Comparison of ENCODE assay signal across 11 mouse cellular contexts in the genomic region with DNA sequence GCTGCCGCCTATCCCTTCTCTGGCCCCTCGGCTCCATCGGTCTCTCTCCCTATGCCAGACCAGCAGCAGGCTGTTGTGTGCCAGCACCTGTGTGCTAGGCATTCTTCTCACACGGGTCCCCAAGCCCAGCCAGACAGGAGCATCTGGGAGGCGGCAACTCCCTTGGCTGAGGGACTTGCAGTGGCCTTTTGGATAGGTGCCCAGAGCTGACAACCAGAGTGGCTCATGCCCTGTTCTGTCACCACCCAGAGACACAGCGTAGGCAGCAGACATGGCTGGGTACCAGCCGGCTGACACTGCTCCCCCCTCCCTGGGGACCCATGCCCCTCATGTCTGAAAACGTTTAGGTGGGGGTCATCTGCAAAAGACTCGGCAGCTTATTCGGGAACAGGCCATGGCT.
DNase-seq lines count a peak whose midpoint lies in the region; ATAC-seq lines count a peak whose summit lies in the region.
"Had no signal": no experiment of that assay in that cellular context is flagged by ENCODE, and none has a peak within 500 bp of the region (broad histone marks: within the 10 kb centered on the region; RNA-seq: fewer than 3 reads in every experiment).

No protein-coding gene starts in this region.

- H3K4me2 ChIP-seq in neural tube, embryonic 13.5 days, result no peak overlapping the region
- H3K4me2 ChIP-seq in neural tube, embryonic 15.5 days, result no peak overlapping the region
- no peak overlapping the region for H3K4me2 ChIP-seq in heart, embryonic 14.5 days (ENCODE audit: low read length)
- H3K4me2 ChIP-seq in midbrain, embryonic 13.5 days (replicated peaks), result no peak overlapping the region
- H3K4me2 ChIP-seq: embryonic facial prominence, embryonic 13.5 days had no signal

- H3K27ac ChIP-seq in neural tube, embryonic 13.5 days (replicated peaks), result no peak overlapping the region; the same call in 1 of the 2 replicates
- H3K27ac ChIP-seq in neural tube, embryonic 15.5 days (replicated peaks), result no peak overlapping the region
- no peak overlapping the region for H3K27ac ChIP-seq in heart, embryonic 14.5 days (replicated peaks in 1 of 2; ENCODE audit: control insufficient read depth in 1 of 2, insufficient read depth in 1 of 2, low read depth in 2 of 2, low read length in 2 of 2)
- no peak overlapping the region for H3K27ac ChIP-seq in midbrain, embryonic 13.5 days
- H3K27ac ChIP-seq: embryonic facial prominence, embryonic 13.5 days; macrophage had no signal

- WGBS in neural tube, embryonic 13.5 days, result 55% methylated on average over 10 of the region's 10 CpGs
- 41% methylated on average over 10 of the region's 10 CpGs for WGBS in neural tube, embryonic 15.5 days
- WGBS in heart, embryonic 14.5 days, result 49% methylated on average over 10 of the region's 10 CpGs
- WGBS in midbrain, embryonic 13.5 days, result 74% methylated on average over 10 of the region's 10 CpGs

- no peaks in the 10 kb centered on the region for H3K36me3 ChIP-seq in neural tube, embryonic 13.5 days
- H3K36me3 ChIP-seq in neural tube, embryonic 15.5 days, result no peaks in the 10 kb centered on the region
- no peaks in the 10 kb centered on the region for H3K36me3 ChIP-seq in heart, embryonic 14.5 days (ENCODE audit: control insufficient read depth, insufficient read depth, low read length)
- H3K36me3 ChIP-seq in midbrain, embryonic 13.5 days, result no peaks in the 10 kb centered on the region
- H3K36me3 ChIP-seq: embryonic facial prominence, embryonic 13.5 days had no signal

- peaks cover 74% of the 10 kb centered on the region for H3K4me1 ChIP-seq in neural tube, embryonic 13.5 days (replicated peaks)
- H3K4me1 ChIP-seq in neural tube, embryonic 15.5 days, result peaks cover 20% of the 10 kb centered on the region
- H3K4me1 ChIP-seq in heart, embryonic 14.5 days (ENCODE audit: control insufficient read depth in 2 of 2, insufficient read depth in 2 of 2, low read length in 2 of 2), result peaks cover 9 to 12% of the 10 kb centered on the region in 2 experiments
- peaks cover 61% of the 10 kb centered on the region for H3K4me1 ChIP-seq in midbrain, embryonic 13.5 days (replicated peaks)

- no peaks in the 10 kb centered on the region for H3K27me3 ChIP-seq in neural tube, embryonic 13.5 days
- no peaks in the 10 kb centered on the region for H3K27me3 ChIP-seq in neural tube, embryonic 15.5 days (replicated peaks)
- no peaks in the 10 kb centered on the region for H3K27me3 ChIP-seq in heart, embryonic 14.5 days (ENCODE audit: control insufficient read depth, insufficient read depth, low read length)
- H3K27me3 ChIP-seq in midbrain, embryonic 13.5 days, result peaks cover 4% of the 10 kb centered on the region; the same call in 1 of the 2 replicates

- intact Hi-C loops in left cerebral cortex, postnatal 14 days (cut with DNase I), result no loop called here

- H3K4me3 ChIP-seq in neural tube, embryonic 13.5 days, result no peak overlapping the region
- H3K4me3 ChIP-seq in neural tube, embryonic 15.5 days (replicated peaks), result no peak overlapping the region
- H3K4me3 ChIP-seq in heart, embryonic 14.5 days (ENCODE audit: control insufficient read depth in 1 of 2, insufficient read depth in 1 of 2, low read depth in 1 of 2, low read length in 2 of 2), result no peak overlapping the region
- H3K4me3 ChIP-seq in midbrain, embryonic 13.5 days (replicated peaks), result no peak overlapping the region
- H3K4me3 ChIP-seq: embryonic facial prominence, embryonic 13.5 days had no signal

- no peaks in the 10 kb centered on the region for H3K9me3 ChIP-seq in neural tube, embryonic 13.5 days
- H3K9me3 ChIP-seq in neural tube, embryonic 15.5 days (replicated peaks), result no peaks in the 10 kb centered on the region
- H3K9me3 ChIP-seq in heart, embryonic 14.5 days (ENCODE audit: control insufficient read depth, low read length), result no peaks in the 10 kb centered on the region
- H3K9me3 ChIP-seq in midbrain, embryonic 13.5 days, result no peaks in the 10 kb centered on the region
- H3K9me3 ChIP-seq: embryonic facial prominence, embryonic 13.5 days had no signal

- ATAC-seq in neural tube, embryonic 13.5 days (ENCODE audit: low read depth), result peak; percentile 43; the same call in 1 of the 2 replicates
- ATAC-seq in neural tube, embryonic 15.5 days (ENCODE audit: low FRiP score), result no peak
- peak; percentile 69; the same call in 1 of the 2 replicates for ATAC-seq in heart, embryonic 14.5 days (ENCODE audit: insufficient number of reproducible peaks, insufficient read depth, low FRiP score, low read depth)
- ATAC-seq in midbrain, embryonic 13.5 days, result peak; percentile 28; the same call in 1 of the 2 replicates

- H3K9ac ChIP-seq in neural tube, embryonic 13.5 days, result no peak overlapping the region
- no peak overlapping the region for H3K9ac ChIP-seq in neural tube, embryonic 15.5 days (replicated peaks)
- no peak overlapping the region for H3K9ac ChIP-seq in heart, embryonic 14.5 days (ENCODE audit: low read length)
- H3K9ac ChIP-seq in midbrain, embryonic 13.5 days (replicated peaks), result no peak overlapping the region
- H3K9ac ChIP-seq: embryonic facial prominence, embryonic 13.5 days had no signal

- peak; percentile 24 for DNase-seq in cerebellum, adult 8-10 months
- DNase-seq in left cerebral cortex, postnatal 14 days (ENCODE audit: low spot score in 2 of 2), result no peak
- DNase-seq in kidney, adult 8-10 months, result no peak
- DNase-seq: spleen, adult 18-20 months; thymus, postnatal 25 days had no signal
